Mouse (Mus musculus): ENCODE results near the gene Ppm1h.

- no peak for TF ChIP-seq EP300 (IDR thresholded peaks at IDR 0.05)
- TF ChIP-seq CTCF (IDR thresholded peaks at IDR 0.05), result no peak
These were observed 206.7 kb downstream of the Ppm1h start for GRCm38 (mm10) chr10:122885301-122885700.

All from lung, postnatal 0 days (tissue).